Mouse (Mus musculus): ENCODE results near the gene Nlgn1.

DNA sequence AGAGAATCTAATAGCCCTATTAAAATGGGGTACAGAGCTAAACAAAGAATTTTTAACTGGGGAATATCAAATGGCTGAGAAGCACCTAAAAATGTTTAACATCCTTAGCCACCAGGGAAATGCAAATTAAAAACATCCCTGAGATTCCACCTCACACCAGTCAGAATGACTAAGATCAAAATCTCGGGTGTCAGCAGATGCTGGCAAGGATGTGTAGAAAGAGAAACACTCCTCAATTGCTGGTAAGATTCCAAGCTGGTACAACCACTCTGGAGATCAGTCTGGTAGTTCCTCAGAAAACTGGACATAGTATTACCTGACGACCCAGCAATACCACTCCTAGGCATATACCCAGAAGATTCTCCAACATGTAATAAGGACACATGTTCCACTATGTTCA is 869.2 kb downstream of the Nlgn1 start:
- TF ChIP-seq CTCF (IDR thresholded peaks at IDR 0.05; ENCODE audit: low read depth) (no peak), EP300 (IDR thresholded peaks at IDR 0.05; ENCODE audit: low read depth) (no peak)
